Mouse (Mus musculus) intestine, embryonic 14.5 days (tissue): ENCODE results near the gene Gm21820. TPM values are rescaled to one million over a fixed set of nuclear protein-coding genes. Genes with fewer than 3 reads are reported as not detected.
"Not testable (repeated sequence)": the region's sequence is repeated elsewhere in the genome, so short reads cannot be mapped to it uniquely, and the experiment has no call there.

Source experiments
- ATAC-seq: fragments of 200-750 bp; cut with Nextera tagmentation; replicated peaks from 2 replicates; pipeline ENCODE4 v1.8.0; 2017; ENCODE audit warnings: low read depth, moderate number of reproducible peaks, moderate TSS enrichment, moderate library complexity; ENCODE audit not compliant: low FRiP score, low TSS enrichment
- DNase-seq: peaks from one replicate; pipeline ENCODE4 v3.0.0-alpha.2; 2018; ENCODE audit warnings: low spot score
- H3K27ac ChIP-seq: fragments of 300-500 bp; sonication (generic); 2 replicates; pipeline ENCODE4 v1.5.1; 2014; ENCODE audit warnings: low read depth, mild to moderate bottlenecking, control low read depth
- H3K27me3 ChIP-seq: fragments of 300-500 bp; sonication (generic); replicated peaks from 2 replicates; pipeline ENCODE4 v1.6.1; 2014; ENCODE audit warnings: low read length, control low read depth; ENCODE audit not compliant: control insufficient read depth, insufficient read depth
- H3K36me3 ChIP-seq: fragments of 300-500 bp; sonication (generic); 2 replicates; pipeline ENCODE4 v1.6.1; 2014; ENCODE audit warnings: low read length, control low read depth; ENCODE audit not compliant: control insufficient read depth, insufficient read depth
- H3K4me1 ChIP-seq: fragments of 300-500 bp; sonication (generic); replicated peaks from 2 replicates; pipeline ENCODE4 v1.6.1; 2014; ENCODE audit warnings: low read length, control low read depth, mixed read lengths; ENCODE audit not compliant: control insufficient read depth, insufficient read depth
- H3K4me2 ChIP-seq: fragments of 300-500 bp; sonication (generic); 2 replicates; pipeline ENCODE4 v1.6.1; 2014; ENCODE audit warnings: low read length
- H3K4me3 ChIP-seq: fragments of 300-500 bp; sonication (generic); 2 replicates; pipeline ENCODE4 v1.5.1; 2014; ENCODE audit warnings: low read depth, low read length, control low read depth, mixed read lengths
- H3K9ac ChIP-seq: fragments of 300-500 bp; sonication (generic); 2 replicates; pipeline ENCODE4 v1.6.1; 2014; ENCODE audit warnings: mild to moderate bottlenecking, low read length
- H3K9me3 ChIP-seq: fragments of 300-500 bp; sonication (generic); 2 replicates; pipeline ENCODE4 v1.6.1; 2016; ENCODE audit warnings: low read length, control low read depth; ENCODE audit not compliant: control insufficient read depth
- WGBS: fragments of 180-500 bp; shearing (Covaris S2); extraction: QIAGEN DNeasy Blood & Tissue Kit; methylation state at CpG from one replicate; pipeline ENCODE4 v1.1.7; 2014; 5-methylcytosine and 5-hydroxymethylcytosine counted together
- polyA plus RNA-seq: library from polyadenylated mRNA; unstranded; fragments of >200 nt; fragmentation: Nextera tagmentation; extraction: Ambion mirVana; gene quantifications from 2 replicates; pipeline ENCODE4 v1.2.1, GENCODE M21; 2014

Gm21820 gene
- not detected in 2 replicates for polyA plus RNA-seq

- not testable (repeated sequence) for ATAC-seq, DNase-seq, H3K4me1 ChIP-seq, H3K9ac ChIP-seq, H3K4me2 ChIP-seq, H3K9me3 ChIP-seq, H3K36me3 ChIP-seq, H3K4me3 ChIP-seq, H3K27ac ChIP-seq, H3K27me3 ChIP-seq
- 25% methylated on average over 1 of the region's 1 CpGs for WGBS
Observed at GRCm38 (mm10) chrY:5249341-5249740, at the start of gene Gm21820. TSS of gene Gm21820 (minus strand) at chrY:5249441.

Other genes with a start within 250 kb of the Gm21820 start
- not detected in 2 replicates for gene Gm20918, start 205.5 kb downstream of the Gm21820 start, polyA plus RNA-seq